Mouse (Mus musculus): ENCODE measurements around the gene Scn3b.

The Scn3b gene

DNA sequence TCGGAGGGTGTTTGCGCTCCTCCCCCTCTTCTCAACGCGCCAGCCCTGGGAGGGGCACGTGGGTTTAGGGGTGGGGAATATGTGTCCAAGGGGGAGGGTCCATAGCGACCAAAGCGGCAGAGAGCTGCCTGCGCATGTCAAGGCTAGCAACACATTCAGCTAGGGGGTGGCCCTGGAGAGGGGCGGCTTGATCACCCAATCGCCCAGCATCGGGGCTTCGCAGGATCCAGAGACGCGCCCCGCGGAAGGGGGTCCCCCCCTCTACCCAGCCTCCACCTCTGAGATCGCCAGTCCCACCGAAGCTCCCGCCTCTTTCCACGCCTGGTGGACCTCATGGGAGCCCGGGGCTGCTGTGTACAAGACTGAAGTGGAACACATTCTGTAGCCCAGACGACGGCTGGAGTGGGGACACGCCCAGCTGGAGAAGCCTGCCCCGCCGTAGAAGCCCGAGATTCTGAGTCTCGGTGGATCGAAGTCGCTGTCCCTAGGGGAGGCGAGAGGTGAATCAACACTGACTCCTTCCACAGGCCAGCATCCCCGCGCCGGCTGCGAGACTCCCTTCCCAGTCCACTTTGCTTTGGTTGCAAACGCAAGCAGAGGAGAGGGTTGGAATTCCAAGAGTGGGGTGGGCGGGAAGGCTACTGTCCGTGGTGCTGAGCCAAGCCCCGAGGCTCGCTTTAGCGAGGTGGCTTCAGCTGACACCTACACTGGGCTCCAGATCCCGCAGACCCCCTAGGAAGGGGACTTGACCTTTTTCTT lies at the start of gene Scn3b:
TSS of gene Scn3b (plus strand) at position 115 of the 759 bp plus-strand sequence.
- peak; percentile 29 for DNase-seq

DNA sequence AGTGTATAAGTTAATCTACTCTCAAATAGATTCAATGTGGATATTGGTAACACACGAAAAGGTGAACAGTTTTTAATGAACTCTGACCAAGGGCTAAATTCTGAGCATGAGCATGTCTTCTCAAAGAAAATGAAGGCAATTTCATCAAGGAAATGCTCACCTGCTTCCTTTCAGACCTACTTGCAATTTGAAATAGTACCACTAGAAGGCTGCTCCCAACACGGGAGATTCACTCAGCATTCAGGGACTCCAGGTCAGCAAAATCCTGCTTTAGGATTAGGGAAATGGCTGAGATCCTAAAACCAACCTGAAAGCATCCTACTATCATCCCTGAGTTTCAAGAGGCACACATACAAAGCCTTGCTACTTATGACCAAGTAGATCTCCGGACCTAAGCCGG lies 44.7 kb upstream of the Scn3b start:
- DNase-seq = no peak

DNA sequence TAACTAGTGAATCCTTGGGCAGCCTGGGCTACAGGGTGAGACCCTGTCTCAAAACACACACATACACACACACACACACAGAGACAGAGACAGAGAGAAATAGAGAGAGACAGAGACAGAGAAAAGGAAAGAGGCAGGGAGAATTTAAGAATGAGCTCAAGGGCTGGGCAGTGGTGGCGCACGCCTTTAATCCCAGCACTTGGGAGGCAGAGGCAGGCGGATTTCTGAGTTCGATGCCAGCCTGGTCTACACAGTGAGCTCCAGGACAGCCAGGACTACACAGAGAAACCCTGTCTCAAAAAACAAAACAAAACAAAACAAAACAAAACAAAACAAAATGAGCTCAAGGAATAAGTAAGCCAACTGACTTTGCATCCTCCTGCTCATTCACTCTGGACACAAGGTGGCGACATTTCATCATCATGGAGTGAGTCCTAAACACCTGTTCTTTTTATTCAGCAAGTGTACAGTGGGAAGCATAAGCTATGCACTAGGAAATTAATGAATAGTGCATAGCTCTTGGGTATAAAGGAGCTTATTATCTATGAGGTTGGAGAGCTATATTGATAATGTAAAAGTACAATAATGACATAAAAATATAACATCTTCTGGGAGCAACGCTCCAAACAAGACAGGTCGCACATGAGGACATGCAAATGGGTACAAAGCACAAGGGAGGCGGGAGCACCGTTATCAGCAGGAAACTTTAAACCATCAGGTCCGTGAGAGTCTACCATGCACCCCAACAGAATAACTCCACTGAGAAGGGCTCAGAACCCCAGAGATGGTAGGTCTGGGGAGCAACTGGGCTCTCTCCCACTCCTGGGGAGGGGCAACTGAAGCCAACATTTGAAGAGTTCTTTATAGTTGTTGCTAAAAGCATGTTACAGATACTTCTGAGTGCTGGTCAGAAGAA lies 40.9 kb upstream of the Scn3b start:
- peak; percentile 56 for DNase-seq

DNA sequence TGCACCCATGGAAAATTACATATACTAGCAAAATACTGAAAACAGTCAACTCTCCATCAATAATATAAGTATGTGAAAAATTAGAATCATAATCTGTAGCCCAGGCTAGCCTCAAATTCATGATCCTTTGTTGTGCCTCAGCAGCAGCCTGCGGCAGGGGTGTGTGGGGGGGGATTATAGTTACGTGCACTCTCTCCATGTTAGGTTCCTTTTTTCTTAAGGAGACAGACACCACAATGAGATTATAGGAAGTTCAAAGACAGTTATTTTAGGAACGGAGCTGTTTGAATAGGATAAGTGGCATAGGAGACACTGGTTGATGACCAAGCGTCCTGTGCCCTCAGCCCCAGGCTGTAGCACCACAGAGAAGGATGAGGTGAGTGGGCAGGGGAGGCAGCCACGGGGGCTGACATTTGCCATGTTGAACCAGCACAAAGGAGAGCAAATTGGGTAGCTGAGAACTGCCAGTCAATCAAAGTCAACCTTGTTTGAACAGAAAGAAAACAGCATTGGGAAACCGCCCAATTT lies 40.1 kb upstream of the Scn3b start:
- no peak for DNase-seq

DNA sequence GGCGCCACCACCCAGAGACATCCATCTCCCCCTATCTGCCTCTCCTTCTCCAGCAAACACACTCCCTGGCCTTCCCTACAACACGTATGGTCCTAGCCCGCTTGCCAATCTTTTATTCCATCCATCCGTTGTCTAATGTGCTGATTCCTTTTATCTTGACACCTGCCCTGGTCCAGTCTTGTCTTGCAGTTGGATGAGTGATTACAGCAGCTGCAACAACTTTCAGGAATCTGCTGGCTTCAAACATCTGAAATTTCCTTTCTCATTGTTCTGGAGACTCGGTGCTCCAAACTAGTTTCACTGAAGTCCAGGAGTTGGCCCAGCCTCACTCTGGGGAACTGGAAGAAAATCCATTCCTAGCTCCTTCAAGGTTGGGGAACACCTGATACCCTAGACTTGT lies 39.5 kb upstream of the Scn3b start:
- DNase-seq = no peak

DNA sequence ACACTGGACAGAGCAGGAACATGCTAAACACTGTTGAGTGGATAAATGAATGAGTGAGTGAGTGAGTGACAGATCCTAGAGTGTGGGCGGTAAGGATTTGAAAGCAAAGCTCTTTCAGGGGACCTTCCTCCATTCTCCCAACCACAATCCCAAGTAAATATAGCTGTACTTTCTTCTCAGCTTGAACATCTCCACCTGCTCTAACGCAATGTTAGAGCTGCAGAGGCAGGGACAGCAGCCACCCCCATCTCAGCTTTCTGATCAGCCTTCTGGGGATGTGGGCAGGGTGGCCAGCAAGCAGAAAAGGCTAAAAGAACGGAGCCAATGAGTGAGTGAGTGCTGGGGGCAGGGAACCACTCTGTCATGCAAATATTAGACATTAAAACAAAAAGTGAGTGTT lies 38.0 kb upstream of the Scn3b start:
- DNase-seq = no peak

DNA sequence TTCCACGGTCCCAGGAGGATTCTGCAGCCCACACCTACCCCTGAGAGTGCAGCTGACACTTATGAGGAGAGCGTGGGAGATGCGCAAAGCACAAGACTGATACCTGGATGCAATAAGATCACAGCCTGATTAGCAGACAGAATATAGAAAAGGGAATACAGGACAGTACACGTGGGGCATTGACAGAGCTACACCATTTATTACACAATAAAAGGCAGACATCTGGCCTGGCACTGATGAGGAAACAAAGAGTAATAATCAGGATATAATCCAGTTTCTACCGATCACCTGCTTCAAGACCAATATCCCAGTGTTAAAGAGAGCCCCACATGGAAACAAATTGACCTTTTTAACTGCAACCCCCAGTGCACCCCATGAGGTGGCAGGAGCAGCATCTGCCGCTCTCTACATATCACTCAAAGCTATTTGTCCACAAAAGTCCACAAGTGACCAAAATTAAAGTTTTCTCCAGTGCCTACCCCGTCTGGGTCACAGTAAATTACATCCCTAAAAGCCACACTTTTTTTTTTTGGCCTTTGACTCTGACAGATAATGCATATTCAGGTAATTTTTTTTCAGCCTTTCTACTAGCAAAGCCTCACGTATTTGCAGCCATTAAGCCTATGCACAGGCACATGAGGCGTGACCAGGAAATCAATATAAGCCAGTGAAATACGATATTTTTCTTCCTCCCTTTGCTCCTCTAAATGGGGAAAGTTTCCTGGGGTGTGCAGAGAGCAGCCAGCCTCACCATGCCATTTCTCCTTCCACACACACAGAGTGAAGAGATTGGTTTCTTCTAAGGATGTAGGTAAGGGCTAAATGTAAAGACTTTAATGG lies 34.6 kb upstream of the Scn3b start:
- no peak for DNase-seq

DNA sequence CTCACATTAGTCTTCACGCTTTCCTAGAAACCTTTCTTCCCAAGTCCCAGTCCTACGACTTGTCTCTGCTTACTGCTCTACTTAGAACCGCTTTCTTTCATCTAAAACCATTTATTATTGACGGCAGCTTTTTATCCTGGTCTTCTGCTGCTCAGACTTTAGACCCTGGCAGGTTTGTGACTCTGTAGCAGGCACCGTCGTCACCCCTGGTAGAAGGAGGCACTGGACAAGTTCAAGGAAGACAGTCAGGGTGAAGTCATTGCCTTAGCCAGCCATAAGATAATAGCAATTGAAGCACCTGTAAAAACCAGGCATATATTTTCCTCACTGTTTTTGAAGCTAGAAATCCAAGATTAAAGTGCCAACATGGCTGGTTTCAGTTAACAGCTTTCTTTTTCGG lies 33.8 kb upstream of the Scn3b start:
- no peak for DNase-seq

DNA sequence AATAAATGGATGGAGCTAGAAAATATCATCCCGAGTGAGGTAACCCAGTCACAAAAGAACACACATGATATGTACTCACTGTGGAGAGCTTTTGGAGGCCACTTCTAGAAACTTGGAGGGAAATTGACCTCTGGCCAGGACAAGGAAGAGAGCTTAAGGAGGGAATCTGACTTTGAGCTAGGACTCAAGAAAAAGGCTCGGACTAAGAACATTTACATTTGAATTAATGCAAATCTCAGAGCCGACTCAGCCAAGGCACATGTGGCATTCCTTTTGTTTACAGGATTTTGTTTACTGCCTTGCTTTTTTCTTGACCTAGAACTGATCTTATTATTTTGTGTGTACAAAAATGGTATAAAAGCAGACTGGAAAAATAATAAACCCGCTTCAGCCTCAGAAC lies 29.3 kb upstream of the Scn3b start:
- no peak for DNase-seq

DNA sequence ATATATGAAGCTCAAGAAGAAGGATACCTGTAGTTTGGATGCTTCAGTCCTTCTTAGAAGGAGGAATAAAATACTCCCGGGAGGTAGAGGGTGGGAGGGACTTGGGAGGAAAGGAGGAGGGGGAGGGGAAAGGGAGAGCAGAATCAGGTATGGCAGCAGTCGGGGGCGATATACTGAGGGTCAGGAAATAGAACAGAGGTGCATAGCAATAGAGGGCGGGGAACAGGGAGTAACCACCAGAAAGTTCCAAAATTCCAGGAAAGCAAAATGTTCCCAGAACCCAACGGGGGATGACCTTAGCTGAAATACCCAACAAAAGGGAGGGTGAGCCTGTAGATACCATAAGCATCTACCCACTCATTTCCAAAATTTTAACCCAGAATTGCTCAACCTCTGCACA lies 28.7 kb upstream of the Scn3b start:
- no peak for DNase-seq

DNA sequence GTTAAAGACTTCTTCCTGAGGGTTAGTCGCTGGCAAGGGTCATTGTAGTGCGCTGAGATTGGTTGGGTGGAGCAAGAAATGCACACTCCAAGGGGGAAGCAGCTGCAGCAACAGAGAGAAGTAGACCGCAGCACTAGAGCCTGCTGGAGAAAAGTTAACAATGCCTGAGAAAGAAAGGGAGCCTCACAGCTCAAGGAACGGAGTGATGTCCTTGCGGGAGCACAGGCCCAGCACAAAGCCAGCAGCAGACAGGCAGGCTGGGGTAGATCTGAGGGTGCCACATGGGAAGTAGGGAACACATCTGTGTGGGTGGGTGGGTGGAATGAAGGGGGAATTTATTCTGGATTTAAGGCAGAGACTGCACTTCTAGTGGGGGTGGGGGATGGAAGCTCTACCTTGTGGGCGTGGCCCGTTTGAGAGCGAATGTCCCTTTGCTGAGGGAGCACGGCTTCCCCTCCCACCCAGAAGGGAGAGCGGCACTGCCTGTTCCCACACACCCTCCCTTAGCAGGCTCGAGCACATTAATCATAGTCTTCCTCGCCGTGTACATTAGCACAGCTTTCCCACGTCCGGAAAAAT lies 27.7 kb upstream of the Scn3b start:
- DNase-seq = peak; percentile 46

DNA sequence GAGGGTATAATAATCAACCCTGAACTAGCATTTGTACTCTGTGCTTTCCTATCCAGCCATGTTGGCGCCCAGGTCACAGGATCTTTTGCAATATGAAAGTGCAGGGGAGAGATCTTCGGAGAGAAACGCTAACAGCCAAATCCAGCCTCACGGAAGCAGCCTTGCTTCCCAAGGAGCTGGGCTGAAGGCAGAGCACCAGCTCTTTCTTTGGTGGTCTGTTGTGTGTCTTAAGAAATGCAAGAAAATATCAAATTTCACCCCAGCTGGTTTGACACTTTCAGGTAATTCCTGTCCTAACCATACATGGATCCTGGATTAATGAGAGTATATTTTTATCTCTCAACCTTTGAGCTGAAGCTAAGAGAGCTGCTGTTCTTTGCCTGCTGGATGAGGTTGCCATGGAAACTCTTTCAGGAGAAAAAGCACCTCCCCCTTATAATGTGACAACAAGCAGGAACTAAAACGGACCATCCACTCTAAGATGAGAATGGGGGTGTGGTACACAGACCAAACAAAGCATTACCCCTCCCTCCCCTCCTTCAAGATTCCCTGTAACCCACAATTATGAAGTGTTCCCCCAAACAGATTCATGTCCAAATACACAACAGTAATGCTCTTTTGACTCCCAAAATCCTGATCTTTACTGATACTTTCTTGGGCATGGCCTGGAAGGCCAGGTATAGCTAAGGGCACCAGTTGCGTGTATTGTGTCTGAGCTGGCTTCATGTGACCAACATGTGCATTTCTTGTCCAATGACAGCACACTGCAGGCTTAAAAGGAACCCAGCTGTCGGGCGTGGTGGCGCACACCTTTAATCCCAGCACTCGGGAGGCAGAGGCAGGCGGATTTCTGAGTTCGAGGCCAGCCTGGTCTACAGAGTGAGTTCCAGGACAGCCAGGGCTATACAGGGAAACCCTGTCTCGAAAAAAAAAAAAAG lies 26.8 kb upstream of the Scn3b start:
- peak; percentile 8 for DNase-seq

DNA sequence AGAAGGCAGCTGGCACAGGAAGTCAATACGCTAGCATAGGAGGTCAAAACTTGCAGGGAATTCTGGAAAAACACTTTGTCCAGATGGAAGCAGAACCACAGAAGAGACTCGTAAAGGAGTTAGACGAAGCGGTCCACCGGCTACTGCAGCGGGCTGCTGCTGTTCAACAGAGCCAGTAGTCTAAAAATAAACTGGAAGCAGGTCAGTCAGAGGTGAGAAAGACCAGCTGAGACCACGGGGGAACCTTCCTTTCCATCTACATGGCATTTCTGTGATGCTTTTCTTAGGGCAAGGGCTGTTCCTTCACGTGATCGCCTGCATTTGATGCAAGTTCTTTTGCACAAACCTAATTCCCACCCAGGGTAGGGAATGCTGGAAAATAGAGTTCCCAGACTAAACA lies 23.6 kb upstream of the Scn3b start:
- no peak for DNase-seq

DNA sequence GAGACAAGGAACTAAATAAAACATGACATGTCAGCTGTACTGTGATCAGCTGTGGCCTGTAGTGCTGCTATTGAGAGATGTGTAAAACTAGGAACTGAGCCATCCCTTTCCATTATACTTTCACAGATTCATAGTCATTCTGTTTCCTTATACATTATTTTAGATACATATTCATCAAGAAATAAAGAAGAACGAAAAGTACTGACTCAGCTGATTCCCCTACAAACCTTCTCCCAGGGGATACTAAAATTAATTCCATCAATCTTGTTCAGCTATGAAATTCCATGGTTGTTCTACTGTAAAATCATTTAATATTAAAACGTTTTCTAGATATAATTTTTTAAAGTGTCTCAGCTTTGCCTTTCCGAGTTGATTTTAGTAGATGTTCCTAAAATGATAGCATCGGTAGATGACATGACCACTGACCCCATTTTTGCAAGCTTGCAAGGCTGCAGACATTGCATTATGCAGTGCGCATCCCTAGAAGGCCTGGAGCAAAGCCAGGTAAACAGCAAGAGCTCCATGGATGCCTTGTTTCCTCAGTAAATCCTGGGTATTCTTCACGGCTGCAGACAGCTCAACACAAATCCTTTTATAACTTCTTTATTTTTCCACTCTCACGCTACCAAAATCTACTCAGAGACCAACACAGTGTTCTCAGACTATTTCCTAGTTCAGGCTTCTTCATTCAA lies 22.9 kb upstream of the Scn3b start:
- DNase-seq = no peak

DNA sequence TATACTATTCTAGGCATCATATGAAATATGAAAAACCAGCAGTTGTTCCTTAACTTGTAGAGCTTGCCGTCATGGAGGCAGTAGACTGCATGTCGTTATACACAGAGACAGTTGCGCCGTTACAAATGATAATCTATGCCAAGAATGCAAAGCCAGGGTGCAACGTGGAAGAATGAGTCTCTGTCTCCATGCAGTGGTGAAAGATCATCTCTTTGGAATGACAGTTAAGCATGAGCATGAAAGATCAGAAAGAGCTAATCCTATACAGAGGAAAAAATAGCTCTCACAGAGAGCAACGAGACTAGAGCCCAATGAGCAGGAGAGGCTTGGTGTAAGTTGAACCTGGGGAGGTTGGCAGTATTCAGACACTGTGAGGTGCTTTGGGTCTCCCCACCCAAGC lies 22.3 kb upstream of the Scn3b start:
- DNase-seq = no peak

DNA sequence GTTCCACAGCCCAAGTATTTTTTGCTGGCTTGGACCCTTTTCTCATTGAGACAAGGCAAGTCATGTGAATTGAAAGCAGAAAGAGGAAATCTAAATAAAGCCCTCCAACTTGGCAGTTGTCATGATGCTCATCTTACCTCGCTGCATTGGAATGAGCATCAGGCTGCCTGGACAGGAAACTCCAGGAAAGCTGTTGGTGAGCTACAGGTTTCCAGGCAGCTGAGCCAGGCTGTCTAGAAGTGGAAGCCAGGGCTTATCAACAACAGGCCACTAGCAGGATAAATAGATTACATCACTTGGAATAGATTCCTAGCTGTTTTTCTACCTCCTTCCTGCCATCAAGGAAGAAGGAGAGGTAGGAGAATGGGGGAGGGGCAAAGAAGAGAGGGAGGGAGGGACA lies 19.9 kb upstream of the Scn3b start:
- DNase-seq = no peak

DNA sequence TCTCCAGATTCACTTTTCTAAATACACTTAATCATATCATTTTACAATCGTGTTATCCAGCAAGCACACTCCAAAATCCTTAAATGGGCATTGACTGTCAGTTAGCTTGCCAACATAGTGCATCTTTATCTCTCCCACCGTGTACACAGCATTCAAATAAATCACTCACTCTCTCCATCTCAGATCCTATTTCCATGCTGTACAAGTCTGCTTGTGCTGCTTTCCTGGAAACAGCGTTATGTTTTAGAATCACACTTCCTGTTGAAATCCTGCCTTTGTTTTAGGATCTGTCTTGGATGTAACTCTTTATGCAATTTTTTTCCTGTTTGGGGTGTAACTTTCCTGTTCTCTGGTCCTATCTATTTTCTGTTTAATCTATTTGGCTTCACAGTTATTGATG lies 16.6 kb upstream of the Scn3b start:
- no peak for DNase-seq

DNA sequence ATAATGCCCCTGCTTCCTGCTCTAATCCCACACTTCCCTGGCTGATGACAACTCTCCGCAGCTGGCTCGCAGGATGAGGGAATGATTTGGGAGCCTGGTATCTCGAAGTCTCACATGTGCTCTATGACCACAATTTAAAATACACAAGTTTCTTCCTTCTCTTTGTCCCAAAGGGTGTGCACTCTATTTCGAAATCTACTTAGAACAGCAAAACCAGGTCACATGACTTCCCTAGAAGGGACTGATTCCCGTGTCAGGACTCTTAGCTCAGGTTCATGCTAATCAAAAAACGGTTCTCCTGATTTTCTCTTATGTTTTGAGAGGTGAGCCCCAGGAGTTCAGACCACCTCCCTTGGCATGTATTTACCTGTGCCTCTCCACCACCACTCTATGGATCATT lies 5.1 kb upstream of the Scn3b start:
- DNase-seq = no peak

DNA sequence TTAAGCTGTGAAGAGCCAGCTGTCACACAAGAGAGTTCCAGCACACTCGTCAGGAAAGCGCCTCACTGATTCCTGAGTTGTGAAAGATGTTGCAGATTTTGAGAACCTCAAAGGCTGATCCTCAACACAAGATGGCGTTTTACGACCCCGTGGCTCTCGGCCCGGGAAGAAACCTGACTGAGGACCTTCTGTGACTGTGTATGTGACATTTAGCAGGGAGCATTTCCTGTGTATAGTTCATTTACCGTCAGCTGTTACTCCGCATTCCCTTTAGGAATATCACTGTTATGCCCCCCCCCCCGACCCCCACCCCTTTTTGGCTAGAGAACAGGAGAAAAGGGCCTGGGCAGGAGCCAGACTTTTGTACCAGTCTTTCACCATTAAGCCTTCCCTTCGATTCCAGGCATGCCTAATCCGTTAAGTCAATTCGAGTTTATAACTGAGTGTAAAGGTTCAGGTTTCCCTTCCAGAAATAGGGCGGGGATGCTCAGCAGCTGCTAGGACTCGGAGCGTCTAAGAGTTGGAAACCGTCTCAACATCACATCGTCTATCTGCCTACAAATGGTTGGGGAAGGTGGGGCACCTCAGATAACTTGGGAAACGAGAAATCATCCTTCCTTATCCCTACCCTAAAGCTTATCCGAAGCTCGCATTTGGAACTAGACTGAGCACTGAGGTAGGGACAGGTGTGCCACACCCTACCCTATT lies 823 bp upstream of the Scn3b start:
- no peak for DNase-seq

DNA sequence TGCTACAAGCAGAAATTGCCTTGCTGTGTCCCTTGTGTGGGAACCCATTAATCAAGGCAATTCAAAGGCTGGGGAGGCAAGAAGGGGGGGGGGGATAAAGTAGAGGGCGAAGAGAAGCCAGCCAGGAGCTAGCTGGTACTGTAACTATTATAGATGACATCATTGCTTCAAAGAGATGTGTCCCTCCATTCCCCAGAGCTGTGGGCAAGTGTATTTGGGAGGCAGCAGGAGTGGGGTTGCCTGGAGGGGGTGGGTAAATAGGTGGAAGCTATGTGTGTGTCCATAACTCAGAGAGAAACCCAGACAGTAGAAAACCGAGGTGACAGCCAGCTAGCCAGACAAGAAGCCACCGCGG lies 292 bp upstream of the Scn3b start:
- no peak for DNase-seq
